Mouse (Mus musculus): ENCODE measurements around the gene Acss3. TPM values are rescaled to one million over a fixed set of nuclear protein-coding genes. Genes with fewer than 3 reads are reported as not detected.

The Acss3 gene
- total RNA-seq (2021), result 22.7 and 35.8 TPM in 2 replicates
- long read RNA-seq, experiment 1, full-length matches to known transcripts, result 4 of 7 reads
- long read RNA-seq, experiment 1, partial matches to known transcripts, result 2 of 7 reads
- long read RNA-seq, experiment 1, other reads (novel, unspliced or antisense), result 1 of 7 reads
- long read RNA-seq, experiment 2, full-length matches to known transcripts, result 2 of 6 reads
- long read RNA-seq, experiment 2, partial matches to known transcripts, result 3 of 6 reads
- long read RNA-seq, experiment 2, other reads (novel, unspliced or antisense), result 1 of 6 reads

GRCm38 (mm10) chr10:107123529-107124335 lies at the start of gene Acss3:
Acss3 (minus strand) TSS chr10:107123668.
- peak; percentile 69 for DNase-seq

- DNase-seq, result no peak
These were observed 48.7 kb upstream of the Acss3 start for GRCm38 (mm10) chr10:107172003-107172689.

DNA sequence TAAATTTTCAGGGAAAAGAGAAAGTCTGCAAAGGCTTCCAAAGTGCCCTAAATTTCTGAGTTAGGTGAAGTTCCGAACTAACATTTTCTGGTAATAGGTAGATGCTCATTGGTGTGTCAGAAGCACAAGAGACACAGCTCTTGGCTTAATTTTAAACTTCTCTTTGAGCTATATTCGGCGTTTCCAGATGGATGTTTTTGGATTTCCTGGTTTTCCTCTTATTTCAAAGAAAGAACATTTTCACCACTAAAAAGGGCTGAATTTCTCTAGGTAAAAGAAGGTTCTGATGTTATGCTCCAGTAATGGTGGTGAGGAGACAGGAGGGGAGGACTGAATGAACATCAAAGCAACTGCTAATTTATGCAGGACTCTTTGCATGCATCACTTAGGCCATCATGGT lies 43.0 kb upstream of the Acss3 start:
- DNase-seq, result no peak

- DNase-seq, result no peak
These were observed 25.3 kb upstream of the Acss3 start for GRCm38 (mm10) chr10:107148759-107149158.

GRCm38 (mm10) chr10:107144016-107144415 lies 20.5 kb upstream of the Acss3 start:
- no peak for DNase-seq

- no peak for DNase-seq
These were observed 19.4 kb upstream of the Acss3 start for GRCm38 (mm10) chr10:107142910-107143309.

DNA sequence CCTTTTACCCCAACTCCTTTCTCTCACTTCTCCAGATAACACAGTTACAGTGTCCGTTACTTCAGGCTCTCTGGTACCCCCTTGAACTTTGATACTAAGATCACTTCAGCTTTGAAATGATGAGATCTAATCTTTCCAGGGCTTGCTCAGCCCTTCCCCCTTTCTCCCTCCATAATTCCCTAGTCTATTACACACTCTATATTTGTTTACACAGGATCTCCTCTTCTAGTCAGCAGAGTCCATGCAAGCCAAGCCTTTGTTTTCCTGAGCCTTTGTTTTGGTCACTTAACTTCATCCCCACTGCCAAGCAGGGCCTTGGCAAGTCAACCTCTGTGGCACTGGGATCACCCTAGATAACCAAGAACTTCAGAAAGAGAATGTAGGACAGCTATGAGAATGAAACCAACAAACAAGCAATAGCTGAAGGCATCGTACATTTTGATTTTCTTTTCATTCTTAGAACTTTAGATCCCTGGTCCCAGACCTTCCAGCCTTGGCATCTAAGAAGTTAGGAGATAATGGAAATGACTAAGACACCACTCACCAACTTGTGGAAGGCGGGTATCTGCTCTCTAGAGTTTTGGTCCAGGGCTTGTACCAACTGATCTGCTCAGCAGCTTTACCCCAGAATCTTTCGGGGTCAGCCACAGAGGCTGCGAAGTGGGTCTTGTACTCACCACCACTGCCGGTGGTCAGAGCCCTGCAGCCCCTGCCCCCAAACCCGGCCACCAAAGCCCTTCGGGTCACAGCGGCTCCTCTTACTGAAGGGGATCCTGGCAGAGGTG lies 532 bp downstream of the Acss3 start:
- peak; percentile 12 for DNase-seq

DNA sequence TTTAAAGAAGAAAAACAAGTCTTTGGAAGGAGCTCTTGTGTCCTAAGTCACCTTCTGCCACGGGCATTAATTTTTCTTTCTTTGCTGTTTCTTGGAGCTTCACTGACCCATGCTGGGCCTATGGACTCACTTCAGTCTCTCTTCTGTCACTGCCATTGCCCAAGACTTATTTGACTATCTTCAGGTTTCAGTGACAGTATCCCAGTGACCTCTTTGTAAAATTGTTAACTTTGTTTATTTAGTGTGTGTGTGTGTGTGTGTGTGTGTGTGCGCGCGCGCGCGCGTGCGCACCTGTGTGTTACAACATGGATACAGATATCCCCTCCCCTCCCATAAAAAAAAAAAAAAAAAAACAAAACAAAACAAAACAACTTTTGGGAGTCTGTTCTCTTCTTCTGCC lies 2.2 kb downstream of the Acss3 start:
- DNase-seq, result no peak

GRCm38 (mm10) chr10:107119135-107119534 lies 4.3 kb downstream of the Acss3 start:
- no peak for DNase-seq

- DNase-seq, result peak; percentile 15
These were observed 6.7 kb downstream of the Acss3 start for GRCm38 (mm10) chr10:107116709-107117267.

- DNase-seq, result no peak
These were observed 7.4 kb downstream of the Acss3 start for GRCm38 (mm10) chr10:107115930-107116642.

GRCm38 (mm10) chr10:107115121-107115520 lies 8.3 kb downstream of the Acss3 start:
- DNase-seq, result no peak

DNA sequence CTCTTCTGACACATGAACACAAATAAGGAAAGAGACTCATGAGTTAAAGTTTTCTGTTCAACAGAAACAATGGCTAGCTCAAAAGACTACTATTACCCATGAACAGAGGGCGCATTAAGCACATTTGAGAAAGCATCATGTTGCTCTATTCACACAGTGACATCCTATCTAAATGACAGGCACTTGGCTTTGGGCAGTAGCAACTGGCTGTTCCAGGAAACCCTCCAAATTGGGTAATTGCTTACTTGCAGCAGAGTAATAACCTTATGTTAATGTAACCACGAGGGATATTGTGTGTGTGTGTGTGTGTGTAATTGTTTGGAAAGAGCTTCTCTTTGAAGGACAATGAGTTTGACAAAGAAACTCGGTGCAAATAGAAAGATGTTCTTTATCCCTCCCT lies 29.0 kb downstream of the Acss3 start:
- DNase-seq, result no peak

DNA sequence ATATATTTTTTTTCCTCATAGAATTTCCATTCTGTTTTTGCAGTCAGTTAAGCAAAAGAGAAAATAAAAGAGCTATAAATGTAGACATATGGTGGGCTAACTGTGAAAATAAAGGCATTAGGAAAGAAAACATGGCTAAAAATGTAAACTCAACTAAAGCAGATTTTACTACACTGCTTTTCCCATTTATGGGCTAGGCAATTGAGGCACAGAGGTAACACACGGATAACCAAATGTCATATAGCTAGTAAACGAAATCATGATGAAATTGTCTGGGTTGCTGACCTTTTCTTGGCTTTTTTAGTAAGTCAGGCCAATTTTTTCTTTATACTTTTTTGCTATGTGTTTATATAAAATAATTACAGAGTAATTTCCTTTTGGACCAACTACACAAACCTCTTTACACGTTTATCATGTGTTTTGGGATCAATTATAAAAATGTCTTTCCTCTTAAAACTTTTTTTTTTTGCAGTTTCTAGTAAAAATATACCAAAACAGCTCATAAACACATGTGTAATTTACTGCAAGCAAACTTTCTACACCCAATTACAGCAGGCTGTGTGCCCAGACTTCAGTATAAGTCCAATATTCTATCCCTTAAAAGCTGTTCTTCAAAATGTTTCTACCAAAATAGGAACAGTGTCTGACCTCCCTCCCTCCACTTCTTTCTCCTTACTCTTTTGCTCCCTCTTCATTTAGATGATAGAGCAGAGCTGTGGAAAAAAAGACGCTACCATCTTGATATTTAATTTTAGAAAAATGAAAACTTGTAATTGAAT lies 69.4 kb downstream of the Acss3 start:
- no peak for DNase-seq

DNA sequence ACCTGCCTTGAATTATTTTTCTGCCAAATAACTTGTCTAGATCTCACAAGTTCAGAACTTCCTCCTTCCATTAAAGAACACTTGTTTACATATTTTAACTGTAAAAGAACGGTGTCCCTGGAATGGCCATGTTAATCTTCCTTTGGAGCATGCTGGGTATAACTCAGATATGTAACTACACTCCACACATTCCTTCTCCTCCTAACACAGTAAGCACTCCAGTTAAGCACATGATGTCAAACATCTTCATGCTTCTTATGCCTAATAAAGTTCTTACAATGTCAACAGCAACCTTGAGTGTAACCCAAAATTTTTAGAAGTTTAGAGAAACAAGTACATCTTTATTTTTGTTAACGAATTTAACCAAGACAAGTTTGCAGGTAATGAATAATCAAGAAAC lies 73.0 kb downstream of the Acss3 start:
- DNase-seq, result no peak

DNA sequence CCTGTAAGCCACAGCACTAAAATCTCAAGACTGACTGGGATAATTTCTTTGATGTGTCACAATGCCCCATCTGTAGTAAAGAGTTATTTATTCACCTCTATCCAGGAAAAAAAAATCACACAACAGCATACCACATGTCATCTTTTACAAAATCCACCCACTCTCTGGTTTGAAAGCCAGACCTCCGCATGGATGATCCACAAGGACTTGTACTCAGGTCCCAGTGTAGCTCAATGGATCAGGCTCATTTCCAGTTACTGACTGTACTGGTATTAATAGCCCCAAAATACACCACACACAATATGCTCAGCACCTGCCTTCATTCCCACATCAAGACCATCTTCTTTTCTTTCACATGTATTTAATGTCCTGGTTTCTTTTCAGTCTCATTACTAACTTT lies 80.8 kb downstream of the Acss3 start:
- no peak for DNase-seq

DNA sequence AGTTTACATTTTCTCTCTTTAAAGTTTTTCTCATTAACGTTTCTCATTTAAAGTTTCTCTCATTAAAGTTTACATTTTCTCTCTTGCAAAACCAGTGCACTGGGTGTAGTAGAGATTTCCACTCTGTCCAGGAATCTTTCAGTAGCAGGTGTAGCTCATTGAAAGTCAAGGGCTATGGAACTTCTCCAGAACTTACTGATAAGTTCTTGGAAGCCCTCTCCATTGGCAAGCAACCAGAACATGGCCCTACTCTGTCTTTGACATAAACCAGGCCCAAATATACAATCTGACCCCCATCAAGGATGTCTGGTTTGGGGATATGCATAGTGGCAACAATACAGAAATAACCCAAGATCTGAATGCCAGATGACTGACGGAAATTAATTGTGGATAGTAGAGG lies 82.6 kb downstream of the Acss3 start:
- DNase-seq, result no peak

DNA sequence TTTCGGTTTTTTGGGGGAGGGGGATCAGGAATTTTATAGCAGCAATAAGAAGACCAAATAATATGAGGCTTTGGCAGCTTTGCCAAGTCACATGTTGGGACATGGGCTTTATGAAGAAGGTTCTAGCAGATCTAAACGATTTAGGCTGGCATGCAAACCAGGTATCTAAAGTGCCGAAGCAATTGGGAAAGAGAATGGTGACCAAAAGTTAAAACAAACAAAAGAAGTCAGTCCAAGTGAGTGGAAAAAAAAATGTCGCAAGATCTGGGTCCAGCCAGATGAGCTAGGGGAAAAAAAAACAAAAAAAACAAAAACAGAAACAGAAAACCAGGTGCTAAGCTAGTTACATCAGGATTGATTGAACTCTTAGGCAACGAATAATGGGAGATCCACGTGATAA lies 83.1 kb downstream of the Acss3 start:
- no peak for DNase-seq

DNA sequence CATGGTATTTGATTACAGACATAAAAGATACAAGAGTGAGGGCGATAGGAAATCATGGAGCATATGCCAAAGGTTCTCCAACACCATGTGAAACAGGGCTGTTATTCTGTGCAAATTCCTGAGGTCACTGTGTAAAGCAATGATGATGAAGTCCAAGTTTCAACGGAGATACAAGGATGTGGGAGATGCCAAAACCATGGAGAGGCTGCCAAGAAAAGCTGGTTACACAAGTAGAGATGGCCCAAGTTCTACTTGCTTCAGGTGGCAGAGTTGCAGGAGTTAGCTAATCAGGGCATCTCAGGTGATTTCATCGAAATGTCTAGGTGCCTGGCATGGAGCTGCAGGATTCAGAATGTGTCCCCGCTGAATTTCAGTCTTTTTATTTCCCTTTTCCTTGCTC lies 84.3 kb downstream of the Acss3 start:
- DNase-seq, result peak; percentile 55

DNA sequence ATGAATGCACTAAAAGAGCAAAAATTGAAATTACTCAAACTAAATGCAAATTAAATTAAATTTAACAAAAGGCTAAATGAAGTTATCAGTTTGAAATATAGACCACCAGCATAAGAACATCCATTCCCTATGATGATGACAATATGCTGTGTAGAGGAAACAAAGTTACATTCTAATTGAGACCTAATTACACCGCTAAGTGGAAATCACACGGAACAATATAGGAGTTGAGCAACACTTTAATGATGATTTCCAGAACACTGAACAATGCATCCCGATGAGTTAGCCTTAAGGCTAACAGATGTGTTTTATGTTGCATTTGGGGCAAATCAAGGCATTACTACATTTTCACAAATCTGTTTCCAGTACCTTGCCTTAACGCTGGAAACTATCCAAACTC lies 99.2 kb downstream of the Acss3 start:
- DNase-seq, result no peak

GRCm38 (mm10) chr10:107021118-107021517 lies 102.3 kb downstream of the Acss3 start:
- no peak for DNase-seq
